Mouse (Mus musculus) thymus, postnatal 36 days (tissue): Measurements from ENCODE around the gene Dgke.

Experiments used
- DNase-seq, 2 experiments: peaks; one replicate each; pipeline ENCODE4 v3.0.0; 2022; ENCODE audit warnings: mixed read lengths in 2 of 2

Gene Dgke

GRCm38 (mm10) chr11:89066750-89067149 is at the start of gene Dgke:
Dgke (minus strand) TSS chr11:89066850.
- DNase-seq: peak in 1 of 2 experiments; percentile 3

- DNase-seq: no peak
Measured at GRCm38 (mm10) chr11:89107180-89107807, 40.6 kb upstream of the Dgke start.

GRCm38 (mm10) chr11:89105823-89106222 is 39.2 kb upstream of the Dgke start:
- peak; percentile 50 to 55 for DNase-seq

GRCm38 (mm10) chr11:89105211-89105610 is 38.6 kb upstream of the Dgke start:
- DNase-seq: no peak

GRCm38 (mm10) chr11:89103166-89103565 is 36.5 kb upstream of the Dgke start:
- DNase-seq: no peak

GRCm38 (mm10) chr11:89100826-89101321 is 34.2 kb upstream of the Dgke start:
- peak; percentile 62 to 65 for DNase-seq

GRCm38 (mm10) chr11:89100403-89100802 is 33.8 kb upstream of the Dgke start:
- DNase-seq: peak; percentile 94 to 96

- DNase-seq: peak; percentile 40 to 44
Measured at GRCm38 (mm10) chr11:89098930-89099329, 32.3 kb upstream of the Dgke start.

- peak; percentile 40 to 53 for DNase-seq
Measured at GRCm38 (mm10) chr11:89098083-89098835, 31.6 kb upstream of the Dgke start.

- DNase-seq: peak in 1 of 2 experiments; percentile 18
Measured at GRCm38 (mm10) chr11:89097292-89097691, 30.6 kb upstream of the Dgke start.

- peak; percentile 61 to 75 for DNase-seq
Measured at GRCm38 (mm10) chr11:89095306-89095705, 28.7 kb upstream of the Dgke start.

GRCm38 (mm10) chr11:89092714-89093113 is 26.1 kb upstream of the Dgke start:
- DNase-seq: peak; percentile 53 to 61

GRCm38 (mm10) chr11:89090359-89090758 is 23.7 kb upstream of the Dgke start:
- DNase-seq: peak in 1 of 2 experiments; percentile 2

- DNase-seq: peak; percentile 17 to 22
Measured at GRCm38 (mm10) chr11:89088754-89089153, 22.1 kb upstream of the Dgke start.

GRCm38 (mm10) chr11:89086208-89086809 is 19.7 kb upstream of the Dgke start:
- DNase-seq: peak in 1 of 2 experiments; percentile 12

- DNase-seq: peak; percentile 52 to 54
Measured at GRCm38 (mm10) chr11:89084601-89085000, 18.0 kb upstream of the Dgke start.

GRCm38 (mm10) chr11:89082691-89083090 is 16.0 kb upstream of the Dgke start:
- peak; percentile 15 to 53 for DNase-seq

- DNase-seq: peak; percentile 42 to 55
Measured at GRCm38 (mm10) chr11:89081906-89082305, 15.3 kb upstream of the Dgke start.

GRCm38 (mm10) chr11:89078996-89079680 is 12.5 kb upstream of the Dgke start:
- peak; percentile 59 to 68 for DNase-seq

GRCm38 (mm10) chr11:89078305-89078704 is 11.7 kb upstream of the Dgke start:
- DNase-seq: peak; percentile 13 to 35

- DNase-seq: peak; percentile 82 to 93
Measured at GRCm38 (mm10) chr11:89077601-89078000, 11.0 kb upstream of the Dgke start.

GRCm38 (mm10) chr11:89076370-89076821 is 9.7 kb upstream of the Dgke start:
- peak; percentile 35 to 37 for DNase-seq
